Mouse (Mus musculus) C2C12 (cell line): ENCODE measurements around the gene Sell.

Source experiments
- CEBPB ChIP-seq: IDR thresholded peaks from one replicate; pipeline ENCODE4 v1.6.1; 2011; ENCODE audit warnings: low read depth, mild to moderate bottlenecking, control low read depth, moderate library complexity
- CTCF ChIP-seq: IDR thresholded peaks from one replicate; pipeline ENCODE4 v1.5.1; 2011; ENCODE audit not compliant: control insufficient read depth, insufficient read depth, insufficient read length

GRCm38 (mm10) chr1:164076441-164076840, 14.7 kb downstream of the Sell start:
- TF ChIP-seq CEBPB (no peak), CTCF (no peak)
